Mouse (Mus musculus): ENCODE measurements around the gene Olfr9. TPM values are rescaled to one million over a fixed set of nuclear protein-coding genes. Genes with fewer than 3 reads are reported as not detected.
"Not testable (repeated sequence)": the region's sequence is repeated elsewhere in the genome, so short reads cannot be mapped to it uniquely, and the experiment has no call there.

Olfr9 gene
- polyA plus RNA-seq, 1 experiment: not detected

- no peak overlapping the region for H3K27ac ChIP-seq (replicated peaks; ENCODE audit: low read depth, low read length)
- no peak overlapping the region for H3K4me3 ChIP-seq (ENCODE audit: insufficient read depth, low read depth, low read length)
- H3K4me1 ChIP-seq (ENCODE audit: control insufficient read depth, insufficient read depth, insufficient read length, low read length): no peaks in the 10 kb centered on the region
These were observed 11.6 kb upstream of the Olfr9 start for GRCm38 (mm10) chr10:128977522-128978114.

- no peak overlapping the region for H3K4me3 ChIP-seq (ENCODE audit: insufficient read depth, low read depth, low read length)
- no peaks in the 10 kb centered on the region for H3K4me1 ChIP-seq (ENCODE audit: control insufficient read depth, insufficient read depth, insufficient read length, low read length)
- H3K27ac ChIP-seq (replicated peaks; ENCODE audit: low read depth, low read length): no peak overlapping the region
These were observed 8.4 kb upstream of the Olfr9 start for GRCm38 (mm10) chr10:128980644-128981365.

- not testable (repeated sequence) for H3K4me3 ChIP-seq (ENCODE audit: insufficient read depth, low read depth, low read length); H3K4me1 ChIP-seq (ENCODE audit: control insufficient read depth, insufficient read depth, insufficient read length, low read length); H3K27ac ChIP-seq (replicated peaks; ENCODE audit: low read depth, low read length)
These were observed 1.1 kb downstream of the Olfr9 start for GRCm38 (mm10) chr10:128990129-128990850.

GRCm38 (mm10) chr10:128990994-128991393, 1.8 kb downstream of the Olfr9 start:
- no peak overlapping the region for H3K27ac ChIP-seq (replicated peaks; ENCODE audit: low read depth, low read length)
- no peak overlapping the region for H3K4me3 ChIP-seq (ENCODE audit: insufficient read depth, low read depth, low read length)

GRCm38 (mm10) chr10:128995796-128996195, 6.6 kb downstream of the Olfr9 start:
- Histone ChIP-seq H3K4me3 (ENCODE audit: insufficient read depth, low read depth, low read length) (no peak overlapping the region), H3K4me1 (ENCODE audit: control insufficient read depth, insufficient read depth, insufficient read length, low read length) (no peaks in the 10 kb centered on the region), H3K27ac (replicated peaks; ENCODE audit: low read depth, low read length) (no peak overlapping the region)

More at GRCm38 (mm10) chr10:128990994-128991393, 1.8 kb downstream of the Olfr9 start:
- H3K4me1 ChIP-seq (ENCODE audit: control insufficient read depth, insufficient read depth, insufficient read length, low read length): no peaks in the 10 kb centered on the region

- H3K4me1 ChIP-seq (ENCODE audit: control insufficient read depth, insufficient read depth, insufficient read length, low read length): no peaks in the 10 kb centered on the region
- H3K27ac ChIP-seq (replicated peaks; ENCODE audit: low read depth, low read length): no peak overlapping the region
- H3K4me3 ChIP-seq (ENCODE audit: insufficient read depth, low read depth, low read length): no peak overlapping the region
These were observed 7.4 kb downstream of the Olfr9 start for GRCm38 (mm10) chr10:128996523-128997040.

GRCm38 (mm10) chr10:129004032-129004920, 15.0 kb downstream of the Olfr9 start:
- H3K4me1 ChIP-seq (ENCODE audit: control insufficient read depth, insufficient read depth, insufficient read length, low read length): no peaks in the 10 kb centered on the region
- no peak overlapping the region for H3K27ac ChIP-seq (replicated peaks; ENCODE audit: low read depth, low read length)
- no peak overlapping the region for H3K4me3 ChIP-seq (ENCODE audit: insufficient read depth, low read depth, low read length)

- Histone ChIP-seq H3K4me3 (ENCODE audit: insufficient read depth, low read depth, low read length) (no peak within 1 kb of the TSS), H3K27ac (replicated peaks; ENCODE audit: low read depth, low read length) (no peak within 1 kb of the TSS), H3K4me1 (ENCODE audit: control insufficient read depth, insufficient read depth, insufficient read length, low read length) (no peaks in the 10 kb centered on the region)
These were observed 21.1 kb downstream of the Olfr9 start, which contains the start of gene Olfr763 for GRCm38 (mm10) chr10:129010288-129010841. Olfr763 (plus strand) TSS chr10:129010791.

GRCm38 (mm10) chr10:129011511-129011910, 22.3 kb downstream of the Olfr9 start:
- H3K27ac ChIP-seq (replicated peaks; ENCODE audit: low read depth, low read length); H3K4me1 ChIP-seq (ENCODE audit: control insufficient read depth, insufficient read depth, insufficient read length, low read length); H3K4me3 ChIP-seq (ENCODE audit: insufficient read depth, low read depth, low read length): not testable (repeated sequence)

GRCm38 (mm10) chr10:129014477-129014876, 25.2 kb downstream of the Olfr9 start:
- Histone ChIP-seq H3K4me3 (ENCODE audit: insufficient read depth, low read depth, low read length) (no peak overlapping the region), H3K4me1 (ENCODE audit: control insufficient read depth, insufficient read depth, insufficient read length, low read length) (no peaks in the 10 kb centered on the region), H3K27ac (replicated peaks; ENCODE audit: low read depth, low read length) (no peak overlapping the region)

GRCm38 (mm10) chr10:129023319-129023718, 34.1 kb downstream of the Olfr9 start:
- Histone ChIP-seq H3K4me1 (ENCODE audit: control insufficient read depth, insufficient read depth, insufficient read length, low read length) (no peaks in the 10 kb centered on the region), H3K4me3 (ENCODE audit: insufficient read depth, low read depth, low read length) (no peak overlapping the region), H3K27ac (replicated peaks; ENCODE audit: low read depth, low read length) (no peak overlapping the region)

GRCm38 (mm10) chr10:129026018-129026662, 36.9 kb downstream of the Olfr9 start:
- H3K4me1 ChIP-seq (ENCODE audit: control insufficient read depth, insufficient read depth, insufficient read length, low read length): no peaks in the 10 kb centered on the region
- no peak overlapping the region for H3K27ac ChIP-seq (replicated peaks; ENCODE audit: low read depth, low read length)
- H3K4me3 ChIP-seq (ENCODE audit: insufficient read depth, low read depth, low read length): no peak overlapping the region

GRCm38 (mm10) chr10:129028343-129028742, 39.1 kb downstream of the Olfr9 start:
- Histone ChIP-seq H3K27ac (replicated peaks; ENCODE audit: low read depth, low read length) (no peak overlapping the region), H3K4me1 (ENCODE audit: control insufficient read depth, insufficient read depth, insufficient read length, low read length) (no peaks in the 10 kb centered on the region), H3K4me3 (ENCODE audit: insufficient read depth, low read depth, low read length) (no peak overlapping the region)

- H3K4me3 ChIP-seq (ENCODE audit: insufficient read depth, low read depth, low read length): no peak within 1 kb of the TSS
- H3K4me1 ChIP-seq (ENCODE audit: control insufficient read depth, insufficient read depth, insufficient read length, low read length): no peaks in the 10 kb centered on the region
- H3K27ac ChIP-seq (replicated peaks; ENCODE audit: low read depth, low read length): no peak within 1 kb of the TSS
These were observed 50.6 kb downstream of the Olfr9 start, which contains the start of gene Olfr764-ps1 for GRCm38 (mm10) chr10:129039796-129040195. Olfr764-ps1 (minus strand) TSS chr10:129039896.
